10 mouse cellular contexts compared by ENCODE assay signal in the genomic region with DNA sequence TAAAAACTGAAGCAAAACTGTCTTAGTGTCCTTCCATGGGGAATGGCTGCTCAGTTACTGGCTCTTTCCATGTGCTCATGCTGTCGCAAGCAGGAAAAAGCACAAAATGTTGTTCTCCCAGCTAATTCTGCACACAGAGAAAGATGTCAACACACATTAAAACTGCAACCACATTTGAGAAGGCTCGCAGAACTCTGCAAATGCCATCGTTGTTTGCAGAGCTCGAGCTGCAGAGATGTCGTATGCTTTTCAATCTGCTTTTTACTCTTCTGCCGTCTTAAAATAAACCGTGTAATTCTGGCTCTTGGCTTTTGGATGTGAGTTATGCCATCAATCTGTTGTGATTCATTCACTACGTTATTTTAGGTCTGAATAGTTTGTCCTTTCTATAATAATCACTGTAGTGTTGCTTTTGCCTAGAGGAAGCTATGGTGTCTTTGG.
DNase-seq lines count a peak whose midpoint lies in the region; ATAC-seq lines count a peak whose summit lies in the region.
"Had no signal": no experiment of that assay in that cellular context is flagged by ENCODE, and none has a peak within 500 bp of the region (broad histone marks: within the 10 kb centered on the region; RNA-seq: fewer than 3 reads in every experiment).

No protein-coding gene starts in this region.

- 31% methylated on average over 8 of the region's 8 CpGs for WGBS in embryonic facial prominence, embryonic 15.5 days

- H3K4me1 ChIP-seq in embryonic facial prominence, embryonic 15.5 days = peaks cover 4% of the 10 kb centered on the region; the same call in 1 of the 2 replicates
- H3K4me1 ChIP-seq: liver, embryonic 15.5 days had no signal

- H3K4me2 ChIP-seq in embryonic facial prominence, embryonic 15.5 days (replicated peaks) = no peak overlapping the region
- H3K4me2 ChIP-seq: liver, embryonic 15.5 days had no signal

- H3K27ac ChIP-seq in embryonic facial prominence, embryonic 15.5 days (replicated peaks) = peak overlapping the region; percentile 8; the same call in 1 of the 2 replicates
- H3K27ac ChIP-seq: liver, embryonic 15.5 days had no signal

- 0 out of 2 replicates have a peak, but pooled peaks have one; percentile 43 for ATAC-seq in embryonic facial prominence, embryonic 15.5 days (ENCODE audit: insufficient number of reproducible peaks, low FRiP score, low TSS enrichment, low read depth)
- ATAC-seq in megakaryocyte progenitor cell, adult 5-6 weeks (replicated peaks; ENCODE audit: poor library complexity) = no peak

- no peaks in the 10 kb centered on the region for H3K36me3 ChIP-seq in embryonic facial prominence, embryonic 15.5 days
- H3K36me3 ChIP-seq: liver, embryonic 15.5 days had no signal

- no peaks in the 10 kb centered on the region for H3K9me3 ChIP-seq in embryonic facial prominence, embryonic 15.5 days (replicated peaks)
- H3K9me3 ChIP-seq: liver, embryonic 15.5 days had no signal

- H3K27me3 ChIP-seq in embryonic facial prominence, embryonic 15.5 days = no peaks in the 10 kb centered on the region
- H3K27me3 ChIP-seq: liver, embryonic 15.5 days had no signal

- peak; percentile 45 to 82 for DNase-seq in frontal cortex, postnatal 36 days (ENCODE audit: low spot score in 2 of 2)
- peak; percentile 36 to 55 for DNase-seq in left cerebral cortex, adult 18-20 months (ENCODE audit: low spot score in 2 of 2)
- DNase-seq in retina, postnatal 1 day = peak; percentile 20
- no peak for DNase-seq in liver
- no peak for DNase-seq in kidney, adult 11 months
- DNase-seq: heart, adult 11 months; kidney, adult 2 months had no signal

- H3K4me3 ChIP-seq in embryonic facial prominence, embryonic 15.5 days (replicated peaks) = no peak overlapping the region
- H3K4me3 ChIP-seq: liver, embryonic 15.5 days had no signal

- H3K9ac ChIP-seq in embryonic facial prominence, embryonic 15.5 days = no peak overlapping the region
- H3K9ac ChIP-seq: liver, embryonic 15.5 days had no signal

Comparison
In these comparisons a context has a peak if more than half of its experiments do, and no peak if none do; other contexts are left out.
1. DNase-seq: peak in frontal cortex, postnatal 36 days (2 of 2), left cerebral cortex, adult 18-20 months (2 of 2) and retina, postnatal 1 day (single experiment); none in liver (single experiment) and kidney, adult 11 months (single experiment).